In the genomic region with DNA sequence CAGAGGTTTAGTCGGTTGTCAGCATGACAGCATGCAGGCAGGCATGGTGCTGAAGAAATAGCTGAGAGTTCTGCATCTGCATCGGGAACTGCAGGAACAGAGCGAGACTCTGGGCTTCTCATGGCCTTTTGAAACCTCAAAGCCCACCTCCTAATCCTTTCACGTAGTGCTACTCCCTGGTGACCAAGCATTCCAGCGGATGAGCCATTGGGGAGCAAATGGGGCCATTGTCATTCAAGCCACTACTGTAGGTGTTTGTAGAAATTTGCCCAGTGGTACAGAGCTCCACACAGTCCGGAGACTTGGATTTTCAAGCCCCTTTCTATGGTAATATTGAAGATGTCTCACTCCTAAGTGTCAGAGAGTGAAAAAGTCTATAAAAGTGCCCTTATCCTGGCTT, we compare ENCODE assay signal across 11 mouse cellular contexts. TPM values are rescaled to one million over a fixed set of nuclear protein-coding genes. Genes with fewer than 3 reads are reported as not detected.
A peak's percentile ranks its signal among the peaks of the same experiment; 100 is the strongest.
DNase-seq lines count a peak whose midpoint lies in the region; ATAC-seq and TF ChIP-seq lines count a peak whose summit lies in the region.
"Had no signal": no experiment of that assay in that cellular context is flagged by ENCODE, and none has a peak within 500 bp of the region (broad histone marks: within the 10 kb centered on the region; RNA-seq: fewer than 3 reads in every experiment).

No protein-coding gene starts in this region.

- WGBS in kidney, embryonic 16.5 days: 64% methylated on average over 6 of the region's 6 CpGs
- 61% methylated on average over 6 of the region's 6 CpGs for WGBS in embryonic facial prominence, embryonic 12.5 days
- WGBS in intestine, embryonic 16.5 days: 64% methylated on average over 6 of the region's 6 CpGs
- WGBS in midbrain, postnatal 0 days: 37% methylated on average over 6 of the region's 6 CpGs

- H3K36me3 ChIP-seq in kidney, embryonic 16.5 days (ENCODE audit: insufficient read depth, low read length): peaks cover 43% of the 10 kb centered on the region
- H3K36me3 ChIP-seq in embryonic facial prominence, embryonic 12.5 days: peaks cover 43% of the 10 kb centered on the region
- H3K36me3 ChIP-seq in intestine, embryonic 16.5 days (ENCODE audit: control insufficient read depth, insufficient read depth, low read length): peaks cover 25% of the 10 kb centered on the region
- peaks cover 30% of the 10 kb centered on the region for H3K36me3 ChIP-seq in midbrain, postnatal 0 days (ENCODE audit: insufficient read depth, low read length)

- H3K4me2 ChIP-seq in kidney, embryonic 16.5 days (replicated peaks; ENCODE audit: low read depth, low read length): peak overlapping the region; percentile 86
- peak overlapping the region; percentile 80 for H3K4me2 ChIP-seq in embryonic facial prominence, embryonic 12.5 days (replicated peaks)
- peak overlapping the region; percentile 65 for H3K4me2 ChIP-seq in intestine, embryonic 16.5 days (ENCODE audit: low read depth, low read length)
- peak overlapping the region; percentile 78 for H3K4me2 ChIP-seq in midbrain, postnatal 0 days (ENCODE audit: low read depth, low read length, poor library complexity, severe bottlenecking)

- TF ChIP-seq CTCF in midbrain, postnatal 0 days (IDR thresholded peaks at IDR 0.05): no peak

- no peak overlapping the region for H3K4me3 ChIP-seq in kidney, embryonic 16.5 days (ENCODE audit: low read length)
- peak overlapping the region; percentile 54; the same call in 1 of the 2 replicates for H3K4me3 ChIP-seq in embryonic facial prominence, embryonic 12.5 days
- peak overlapping the region; percentile 71 for H3K4me3 ChIP-seq in intestine, embryonic 16.5 days (ENCODE audit: low read length)
- peak overlapping the region; percentile 65 for H3K4me3 ChIP-seq in midbrain, postnatal 0 days (ENCODE audit: low read depth, low read length)

- ATAC-seq in kidney, embryonic 16.5 days (ENCODE audit: low FRiP score, low TSS enrichment): no peak
- ATAC-seq in embryonic facial prominence, embryonic 12.5 days (ENCODE audit: insufficient number of reproducible peaks, insufficient read depth, low FRiP score, low TSS enrichment): no peak
- no peak for ATAC-seq in intestine, embryonic 16.5 days
- ATAC-seq in midbrain, postnatal 0 days (ENCODE audit: low FRiP score): no peak
- no peak for ATAC-seq in activated CD4-positive, CD25-positive, alpha-beta regulatory T cell, adult 4 months

- no peak for DNase-seq in kidney, postnatal 14 days
- DNase-seq in midbrain, postnatal 0 days (ENCODE audit: low spot score): no peak
- no peak for DNase-seq in right cerebral cortex, adult 18-20 months
- no peak for DNase-seq in frontal cortex, postnatal 10 days (ENCODE audit: low spot score in 2 of 2)
- DNase-seq: kidney, postnatal 36 days had no signal

- H3K27me3 ChIP-seq in kidney, embryonic 16.5 days (ENCODE audit: insufficient read depth, low read length): no peaks in the 10 kb centered on the region
- H3K27me3 ChIP-seq in embryonic facial prominence, embryonic 12.5 days: no peaks in the 10 kb centered on the region
- no peaks in the 10 kb centered on the region for H3K27me3 ChIP-seq in intestine, embryonic 16.5 days (replicated peaks; ENCODE audit: control insufficient read depth, insufficient read depth, low read length)
- H3K27me3 ChIP-seq in midbrain, postnatal 0 days (ENCODE audit: insufficient read depth, low read length): no peaks in the 10 kb centered on the region

- H3K27ac ChIP-seq in kidney, embryonic 16.5 days (ENCODE audit: low read length): no peak overlapping the region
- no peak overlapping the region for H3K27ac ChIP-seq in embryonic facial prominence, embryonic 12.5 days
- no peak overlapping the region for H3K27ac ChIP-seq in intestine, embryonic 16.5 days (ENCODE audit: low read length)
- no peak overlapping the region for H3K27ac ChIP-seq in midbrain, postnatal 0 days (ENCODE audit: low read depth, low read length)

- H3K9ac ChIP-seq in kidney, embryonic 16.5 days (replicated peaks; ENCODE audit: low read length): no peak overlapping the region
- H3K9ac ChIP-seq in embryonic facial prominence, embryonic 12.5 days: no peak overlapping the region; the same call in 1 of the 2 replicates
- H3K9ac ChIP-seq in intestine, embryonic 16.5 days (ENCODE audit: low read depth, low read length): no peak overlapping the region
- no peak overlapping the region for H3K9ac ChIP-seq in midbrain, postnatal 0 days (replicated peaks; ENCODE audit: low read length, poor library complexity, severe bottlenecking)

- peaks cover 12% of the 10 kb centered on the region for H3K4me1 ChIP-seq in kidney, embryonic 16.5 days (ENCODE audit: insufficient read depth, low read length)
- H3K4me1 ChIP-seq in embryonic facial prominence, embryonic 12.5 days: peaks cover 9% of the 10 kb centered on the region
- H3K4me1 ChIP-seq in intestine, embryonic 16.5 days (ENCODE audit: control insufficient read depth, insufficient read depth, low read length): peaks cover 8% of the 10 kb centered on the region; the same call in 1 of the 2 replicates
- peaks cover 9% of the 10 kb centered on the region; the same call in 1 of the 2 replicates for H3K4me1 ChIP-seq in midbrain, postnatal 0 days (ENCODE audit: insufficient read depth, low read length)

- no peaks in the 10 kb centered on the region for H3K9me3 ChIP-seq in kidney, embryonic 16.5 days (ENCODE audit: low read length)
- no peaks in the 10 kb centered on the region for H3K9me3 ChIP-seq in embryonic facial prominence, embryonic 12.5 days
- H3K9me3 ChIP-seq in intestine, embryonic 16.5 days (ENCODE audit: control insufficient read depth, low read length): no peaks in the 10 kb centered on the region
- H3K9me3 ChIP-seq in midbrain, postnatal 0 days (ENCODE audit: low read length): no peaks in the 10 kb centered on the region
- H3K9me3 ChIP-seq: G1E had no signal

RNA-seq across cellular contexts. Expression of gene Mettl17, which starts 1.4 kb away (rescaled TPM):
- polyA plus RNA-seq in kidney, embryonic 16.5 days (2015; fragmentation: Nextera tagmentation; extraction: Ambion mirVana): 49.1 and 57.3 TPM in 2 replicates
- polyA plus RNA-seq in embryonic facial prominence, embryonic 12.5 days (2016; fragmentation: Nextera tagmentation; extraction: Ambion mirVana): 55.5 and 56.8 TPM in 2 replicates
- polyA plus RNA-seq in intestine, embryonic 16.5 days (2015; fragmentation: Nextera tagmentation; extraction: Ambion mirVana): 50.3 and 57.1 TPM in 2 replicates
- 68.2 and 71.6 TPM in 2 replicates for total RNA-seq in midbrain, postnatal 0 days (2014; rRNA removed)
- polyA plus RNA-seq in midbrain, postnatal 0 days (2015; fragmentation: Nextera tagmentation; extraction: Ambion mirVana): 70.3 and 91.4 TPM in 2 replicates
- 10 to 100 TPM; 35.7 to 44.6 TPM for polyA plus RNA-seq in activated CD4-positive, CD25-positive, alpha-beta regulatory T cell, adult 4 months (2017; shearing (Covaris generic))

RNA-seq across cellular contexts. Expression of gene Slc39a2, which starts 6.6 kb away (rescaled TPM):
- 0.30 and 0.50 TPM in 2 replicates for polyA plus RNA-seq in kidney, embryonic 16.5 days (2015; fragmentation: Nextera tagmentation; extraction: Ambion mirVana)
- polyA plus RNA-seq in embryonic facial prominence, embryonic 12.5 days (2016; fragmentation: Nextera tagmentation; extraction: Ambion mirVana): 1.4 and 1.5 TPM in 2 replicates
- polyA plus RNA-seq in intestine, embryonic 16.5 days (2015; fragmentation: Nextera tagmentation; extraction: Ambion mirVana): 1.3 TPM in 2 replicates
- 2.7 and 3.2 TPM in 2 replicates for total RNA-seq in midbrain, postnatal 0 days (2014; rRNA removed)
- 0.70 and 0.84 TPM in 2 replicates for polyA plus RNA-seq in midbrain, postnatal 0 days (2015; fragmentation: Nextera tagmentation; extraction: Ambion mirVana)
- polyA plus RNA-seq in activated CD4-positive, CD25-positive, alpha-beta regulatory T cell, adult 4 months (2017; shearing (Covaris generic)): under 1 TPM in 1 of 2 experiments, not detected in 1; 0.70 TPM

RNA-seq across cellular contexts. Expression of gene Ndrg2, which starts 27.9 kb away (rescaled TPM):
- 52.0 and 59.5 TPM in 2 replicates for polyA plus RNA-seq in kidney, embryonic 16.5 days (2015; fragmentation: Nextera tagmentation; extraction: Ambion mirVana)
- 30.9 and 37.1 TPM in 2 replicates for polyA plus RNA-seq in embryonic facial prominence, embryonic 12.5 days (2016; fragmentation: Nextera tagmentation; extraction: Ambion mirVana)
- polyA plus RNA-seq in intestine, embryonic 16.5 days (2015; fragmentation: Nextera tagmentation; extraction: Ambion mirVana): 62.1 and 64.2 TPM in 2 replicates
- total RNA-seq in midbrain, postnatal 0 days (2014; rRNA removed): 403 and 449 TPM in 2 replicates
- polyA plus RNA-seq in midbrain, postnatal 0 days (2015; fragmentation: Nextera tagmentation; extraction: Ambion mirVana): 356 and 413 TPM in 2 replicates
- polyA plus RNA-seq in activated CD4-positive, CD25-positive, alpha-beta regulatory T cell, adult 4 months (2017; shearing (Covaris generic)): 10 to 100 TPM; 16.2 to 18.5 TPM

RNA-seq across cellular contexts. Expression of gene Tppp2, which starts 32.2 kb away (rescaled TPM):
- polyA plus RNA-seq in kidney, embryonic 16.5 days (2015; fragmentation: Nextera tagmentation; extraction: Ambion mirVana): not detected in 2 replicates
- polyA plus RNA-seq in embryonic facial prominence, embryonic 12.5 days (2016; fragmentation: Nextera tagmentation; extraction: Ambion mirVana): not detected in 2 replicates
- polyA plus RNA-seq in intestine, embryonic 16.5 days (2015; fragmentation: Nextera tagmentation; extraction: Ambion mirVana): not detected in 2 replicates
- total RNA-seq in midbrain, postnatal 0 days (2014; rRNA removed): not detected in 2 replicates
- not detected in 2 replicates for polyA plus RNA-seq in midbrain, postnatal 0 days (2015; fragmentation: Nextera tagmentation; extraction: Ambion mirVana)
- not detected for polyA plus RNA-seq in activated CD4-positive, CD25-positive, alpha-beta regulatory T cell, adult 4 months (2017; shearing (Covaris generic))
- total RNA-seq: G1E had no signal
- polyA plus RNA-seq: brain, embryonic 14.5 days; G1E had no signal

RNA-seq across cellular contexts. Expression of gene Ear6, which starts 32.6 kb away (rescaled TPM):
- not detected in 2 replicates for polyA plus RNA-seq in kidney, embryonic 16.5 days (2015; fragmentation: Nextera tagmentation; extraction: Ambion mirVana)
- polyA plus RNA-seq in embryonic facial prominence, embryonic 12.5 days (2016; fragmentation: Nextera tagmentation; extraction: Ambion mirVana): not detected in 2 replicates
- 0.26 TPM in 1 of 2 replicates, not detected in the other for polyA plus RNA-seq in intestine, embryonic 16.5 days (2015; fragmentation: Nextera tagmentation; extraction: Ambion mirVana)
- not detected in 2 replicates for total RNA-seq in midbrain, postnatal 0 days (2014; rRNA removed)
- polyA plus RNA-seq in midbrain, postnatal 0 days (2015; fragmentation: Nextera tagmentation; extraction: Ambion mirVana): not detected in 2 replicates
- polyA plus RNA-seq in activated CD4-positive, CD25-positive, alpha-beta regulatory T cell, adult 4 months (2017; shearing (Covaris generic)): not detected
- total RNA-seq: G1E had no signal
- polyA plus RNA-seq: brain, embryonic 14.5 days; G1E had no signal
